Mouse (Mus musculus): Measurements from ENCODE around the gene Tnk1.
"Not testable (repeated sequence)": the region's sequence is repeated elsewhere in the genome, so short reads cannot be mapped to it uniquely, and the experiment has no call there.

Tnk1 gene

GRCm38 (mm10) chr11:69878952-69879351 lies 20.4 kb upstream of the Tnk1 start:
- intact Hi-C loops (cut with DNase I), result loop anchor here (5.0 kb wide), 2 partner anchors 72 to 112 kb away; partner anchors contain the start of genes Tmem102 and Zbtb4

GRCm38 (mm10) chr11:69878399-69878798 lies 19.9 kb upstream of the Tnk1 start:
- intact Hi-C loops (cut with DNase I), result loop anchor here (5.0 kb wide), 2 partner anchors 71 to 111 kb away; partner anchors contain the start of genes Tmem102 and Zbtb4

- intact Hi-C loops (cut with DNase I), result loop anchor here (5.0 kb wide), 2 partner anchors 71 to 111 kb away; partner anchors contain the start of genes Tmem102 and Zbtb4
These were observed 19.3 kb upstream of the Tnk1 start, which contains the start of gene Tmem95 for GRCm38 (mm10) chr11:69877878-69878277. TSS of gene Tmem95 (minus strand) at chr11:69878018.

DNA sequence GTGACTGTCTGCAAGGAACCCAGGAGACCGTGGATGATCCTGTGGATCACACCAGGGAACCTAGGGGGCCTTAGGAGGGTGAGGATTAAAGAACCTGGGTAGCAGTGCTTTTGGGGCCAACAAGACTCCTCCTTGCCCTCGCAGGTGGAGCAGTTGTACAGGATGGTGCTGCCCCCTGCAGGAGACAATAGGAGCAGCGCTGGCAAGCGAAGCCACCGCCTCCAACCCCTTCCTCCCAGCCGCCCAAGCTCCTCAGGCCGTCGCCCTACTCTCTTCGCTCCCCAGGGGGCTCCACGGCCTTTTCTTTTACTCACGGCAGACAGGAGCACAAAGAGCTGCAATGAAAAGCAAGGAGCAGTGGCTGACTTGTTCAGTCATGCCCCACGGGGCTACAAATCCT lies 18.3 kb upstream of the Tnk1 start:
- intact Hi-C loops (cut with DNase I), result loop anchor here (5.0 kb wide), 2 partner anchors 70 to 110 kb away; partner anchors contain the start of genes Tmem102 and Zbtb4

DNA sequence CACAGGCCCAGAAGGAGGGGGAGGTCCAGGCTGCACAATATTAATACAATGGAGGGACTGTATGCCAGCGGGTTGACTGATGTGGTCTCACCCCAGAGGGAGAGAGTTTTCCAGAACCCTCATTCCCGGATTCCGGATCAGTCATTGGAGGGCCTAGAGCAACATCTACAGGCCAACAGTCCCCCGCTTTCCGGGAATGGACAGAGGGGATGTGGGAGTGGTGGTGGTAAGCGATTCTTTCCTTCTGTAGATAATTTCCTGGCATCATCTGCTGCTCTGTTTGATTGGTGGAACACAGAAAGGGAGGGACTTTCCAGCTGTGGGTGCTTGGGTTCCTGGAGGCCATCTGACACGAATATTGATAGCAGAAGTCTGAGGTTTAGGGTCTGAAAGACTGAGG lies 17.7 kb upstream of the Tnk1 start:
- intact Hi-C loops (cut with DNase I), result loop anchor here (5.0 kb wide), 2 partner anchors 69 to 109 kb away; partner anchors contain the start of genes Tmem102 and Zbtb4

DNA sequence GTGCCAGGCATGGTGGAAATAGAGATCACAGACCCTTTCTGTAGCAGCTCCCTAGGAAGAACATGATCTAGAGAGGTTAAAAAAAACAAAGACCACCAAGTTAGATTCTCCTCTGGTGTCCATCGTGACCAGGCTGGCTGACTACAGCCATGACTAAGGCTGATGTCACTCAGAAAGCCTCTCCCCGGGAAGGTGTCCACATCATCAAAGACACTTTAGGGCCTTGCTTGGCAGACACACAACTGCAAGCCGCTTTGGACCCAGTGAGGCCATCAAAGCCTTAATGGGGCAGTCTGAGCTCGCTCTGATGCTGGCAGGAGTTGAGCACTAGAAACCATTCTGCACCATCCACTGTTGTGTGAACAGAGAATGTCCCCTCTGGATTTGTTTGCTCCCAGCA lies 13.9 kb upstream of the Tnk1 start:
- intact Hi-C loops (cut with DNase I), result no loop called here

DNA sequence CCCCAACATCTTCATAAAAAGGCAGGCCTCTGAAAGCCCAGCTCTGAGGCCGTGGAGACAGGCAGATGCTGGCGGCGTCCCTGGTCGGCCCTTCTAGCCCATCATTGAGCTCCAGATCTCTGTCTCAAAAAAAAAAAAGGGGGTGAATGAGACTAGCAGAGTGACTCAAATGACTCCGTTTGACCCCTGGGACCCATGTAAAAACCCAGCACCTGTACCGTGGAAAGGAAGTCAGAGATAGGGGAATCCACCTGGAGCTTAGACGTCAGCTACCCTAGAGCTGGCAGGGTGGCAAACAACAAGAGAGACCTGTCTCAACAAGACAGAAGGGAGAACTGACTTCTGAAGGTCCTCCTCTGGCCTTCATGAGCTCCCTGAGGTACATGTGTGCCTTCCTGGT lies 13.3 kb upstream of the Tnk1 start:
- intact Hi-C loops (cut with DNase I), result no loop called here

DNA sequence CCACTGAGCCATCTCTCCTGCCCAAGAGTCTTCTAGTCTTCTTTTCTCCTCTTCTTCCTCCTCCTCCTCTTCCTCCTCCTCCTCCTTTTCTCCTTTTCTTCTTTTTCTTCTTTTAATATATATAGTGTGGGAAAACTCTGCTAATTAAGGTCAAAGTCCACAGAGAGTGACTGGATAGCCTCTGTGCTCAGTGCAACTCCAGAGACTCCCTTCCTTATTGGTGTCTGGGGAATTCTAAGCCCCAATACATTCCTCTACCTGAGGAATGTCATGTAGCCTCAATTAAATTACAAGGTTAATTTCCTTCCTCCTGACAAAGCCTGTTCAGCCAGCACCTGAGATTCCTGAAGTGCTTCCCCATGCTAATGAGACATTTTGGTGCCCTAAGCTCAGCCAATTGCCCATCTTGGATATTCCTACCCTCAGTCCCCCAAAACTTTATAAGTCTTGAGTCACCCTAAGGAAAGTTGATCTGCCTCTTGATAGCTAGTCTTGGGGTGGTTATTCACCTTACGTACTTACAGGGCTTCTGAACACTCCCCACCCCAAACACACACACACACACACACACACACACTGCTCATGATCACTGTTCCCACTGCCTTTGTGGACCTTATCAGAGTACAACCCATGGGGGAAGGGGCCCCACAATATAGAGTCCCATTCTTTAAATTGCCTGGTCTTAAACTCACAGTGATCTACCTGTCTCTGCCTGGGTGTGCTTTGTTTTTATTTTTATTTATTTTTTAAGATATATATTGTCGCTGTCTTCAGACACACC lies 11.9 kb upstream of the Tnk1 start:
- intact Hi-C loops (cut with DNase I), result no loop called here

GRCm38 (mm10) chr11:69867335-69867734 lies 8.8 kb upstream of the Tnk1 start:
- intact Hi-C loops (cut with DNase I), result no loop called here

DNA sequence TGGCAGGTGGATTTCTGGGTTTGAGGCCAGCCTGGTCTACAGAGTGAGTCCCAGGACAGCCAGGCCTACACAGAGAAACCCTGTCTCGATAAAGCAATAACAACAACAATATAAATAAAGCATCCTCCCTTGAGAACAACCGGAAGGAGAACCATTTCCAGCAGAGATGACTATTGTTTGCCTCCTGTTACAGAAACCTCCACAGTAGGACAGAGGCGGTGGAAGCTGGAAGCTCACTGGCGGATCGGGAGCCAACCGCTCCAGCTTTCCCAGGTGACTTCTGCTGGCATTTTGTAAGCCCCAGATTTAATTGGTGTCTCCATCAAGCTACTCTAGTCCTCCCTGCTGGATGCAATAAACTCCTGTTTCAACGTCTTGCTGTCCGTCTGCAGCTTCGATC lies 7.0 kb upstream of the Tnk1 start:
- intact Hi-C loops (cut with DNase I), result no loop called here

DNA sequence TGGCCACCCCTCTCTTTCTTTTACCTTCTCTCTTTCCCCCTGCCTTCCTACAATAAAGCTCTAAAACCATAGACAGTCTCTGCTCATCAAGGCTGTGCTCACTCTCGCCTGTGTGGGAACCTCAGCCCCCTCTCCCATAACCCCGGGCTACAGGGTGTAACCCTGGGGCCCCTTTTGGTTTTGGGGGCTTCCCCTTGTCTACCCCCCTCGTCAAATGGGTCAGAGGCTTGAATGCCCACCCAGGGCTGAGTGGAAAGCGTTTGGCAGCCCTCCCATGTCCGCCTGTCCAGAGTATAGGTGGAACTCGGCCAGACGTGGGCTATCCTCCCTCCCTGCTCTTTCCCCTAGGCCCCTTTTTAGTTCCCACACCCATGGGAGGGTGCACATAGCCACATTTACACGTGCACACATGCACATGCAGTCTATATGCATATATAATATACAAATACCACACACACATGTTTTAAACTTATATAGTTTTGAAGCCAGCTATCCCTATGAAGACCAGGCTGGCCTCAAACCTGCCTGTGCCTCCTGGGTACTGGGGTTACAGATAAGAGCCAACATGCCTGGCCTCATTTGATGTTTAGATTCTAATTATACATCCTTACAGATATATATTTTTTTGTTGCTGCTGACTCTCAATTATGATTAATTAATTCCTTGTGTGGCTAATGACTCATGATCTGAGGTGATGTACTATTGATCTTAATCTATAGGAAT lies 5.8 kb upstream of the Tnk1 start:
- intact Hi-C loops (cut with DNase I), result no loop called here

DNA sequence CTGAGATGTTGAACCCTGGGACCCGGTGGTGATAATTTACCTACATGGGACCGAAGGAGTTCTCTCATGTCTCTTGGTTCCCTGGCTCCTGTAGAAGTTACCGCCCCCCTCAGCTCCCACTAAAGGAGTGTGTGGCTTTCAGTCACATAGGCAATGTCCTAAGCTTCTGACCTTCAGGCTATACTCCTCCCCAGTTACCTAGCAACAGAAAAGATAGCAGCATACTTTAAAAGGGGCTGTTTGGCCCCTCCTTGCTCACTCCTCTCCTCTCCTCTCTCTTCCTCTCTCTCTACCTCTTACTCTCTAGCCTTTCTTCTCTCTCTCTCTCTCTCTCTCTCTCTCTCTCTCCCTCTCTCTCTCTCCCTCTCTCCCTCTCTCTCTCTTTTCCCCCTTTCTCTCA lies 5.2 kb upstream of the Tnk1 start:
- intact Hi-C loops (cut with DNase I), result not testable (repeated sequence)

DNA sequence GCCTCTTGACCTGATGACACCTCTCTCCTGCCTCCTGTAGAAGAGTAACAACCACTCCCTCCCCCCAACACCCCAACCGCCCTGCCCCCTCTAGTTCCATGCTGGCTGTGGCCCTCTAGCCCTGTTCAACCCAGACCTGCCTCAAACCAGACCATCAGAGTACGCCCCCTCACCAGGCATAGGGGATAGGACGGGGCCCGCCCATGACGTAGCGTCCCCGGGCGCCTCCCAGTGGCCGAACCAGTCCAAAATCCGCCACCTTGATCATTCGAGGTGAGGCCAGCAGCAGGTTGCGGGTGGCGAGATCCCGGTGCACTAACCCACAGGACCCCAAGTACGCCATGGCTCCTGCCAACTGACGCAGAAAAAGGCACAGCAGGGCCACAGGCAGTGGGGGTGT lies 3.2 kb downstream of the Tnk1 start:
- intact Hi-C loops (cut with DNase I), result no loop called here

DNA sequence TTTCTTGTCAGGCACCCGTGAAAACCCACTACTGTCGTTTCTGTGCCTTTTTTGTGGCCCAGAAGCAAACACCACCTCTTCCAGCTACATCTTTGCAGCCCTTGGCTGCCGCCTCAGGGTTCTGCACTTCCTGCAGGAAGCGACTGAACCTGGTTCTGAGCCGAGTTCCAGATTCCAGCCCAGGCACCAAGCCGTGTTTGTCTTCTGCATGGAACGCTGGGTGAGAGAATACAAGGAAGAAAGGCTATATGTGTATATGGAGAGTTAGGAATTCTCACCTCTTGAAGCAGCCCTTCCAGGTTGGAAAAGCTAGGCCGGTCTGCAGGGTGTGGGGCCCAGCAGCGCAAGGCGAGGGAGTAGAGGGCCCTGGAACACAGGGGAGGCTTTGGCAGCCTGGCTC lies 3.9 kb downstream of the Tnk1 start:
- intact Hi-C loops (cut with DNase I), result no loop called here

GRCm38 (mm10) chr11:69853994-69854393 lies 4.5 kb downstream of the Tnk1 start:
- intact Hi-C loops (cut with DNase I), result no loop called here

DNA sequence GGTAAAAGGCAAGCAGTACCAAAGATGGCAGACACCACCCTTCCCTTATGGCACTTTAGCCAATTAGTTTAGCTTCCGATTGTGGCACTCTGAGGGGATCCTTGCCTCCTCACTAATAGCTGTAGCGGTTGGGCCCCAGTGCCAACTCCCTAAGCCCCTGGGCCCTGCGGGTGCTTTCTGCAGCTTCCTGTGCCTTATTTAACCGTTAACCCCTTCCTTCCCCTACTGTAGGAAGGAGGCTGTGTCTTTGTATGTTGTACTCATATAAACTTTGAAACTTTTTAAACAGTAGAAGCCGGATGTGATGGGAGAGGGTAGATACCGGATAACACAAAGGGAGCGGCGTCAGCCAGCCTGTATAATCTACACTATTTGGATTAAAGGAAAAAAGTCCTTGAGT lies 7.8 kb downstream of the Tnk1 start:
- intact Hi-C loops (cut with DNase I), result no loop called here

DNA sequence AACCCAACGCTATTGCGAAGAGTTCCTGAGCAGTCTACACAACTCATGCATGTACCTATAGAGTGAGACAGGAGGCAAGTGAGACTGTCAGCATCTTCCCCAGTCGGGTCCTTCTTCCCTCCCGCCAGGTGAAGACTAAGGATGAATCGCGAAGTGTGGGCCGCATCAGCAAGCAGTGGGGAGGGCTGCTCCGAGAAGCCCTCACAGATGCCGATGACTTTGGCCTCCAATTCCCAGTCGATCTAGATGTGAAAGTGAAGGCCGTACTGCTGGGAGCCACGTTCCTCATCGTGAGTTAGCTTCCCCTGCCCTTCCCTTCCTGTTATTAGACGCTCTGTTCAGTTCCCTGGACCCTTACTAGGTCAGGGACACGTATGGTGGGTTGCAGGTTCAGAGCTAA lies 8.6 kb downstream of the Tnk1 start:
- intact Hi-C loops (cut with DNase I), result no loop called here

GRCm38 (mm10) chr11:69849128-69849527 lies 9.4 kb downstream of the Tnk1 start:
- intact Hi-C loops (cut with DNase I), result no loop called here

DNA sequence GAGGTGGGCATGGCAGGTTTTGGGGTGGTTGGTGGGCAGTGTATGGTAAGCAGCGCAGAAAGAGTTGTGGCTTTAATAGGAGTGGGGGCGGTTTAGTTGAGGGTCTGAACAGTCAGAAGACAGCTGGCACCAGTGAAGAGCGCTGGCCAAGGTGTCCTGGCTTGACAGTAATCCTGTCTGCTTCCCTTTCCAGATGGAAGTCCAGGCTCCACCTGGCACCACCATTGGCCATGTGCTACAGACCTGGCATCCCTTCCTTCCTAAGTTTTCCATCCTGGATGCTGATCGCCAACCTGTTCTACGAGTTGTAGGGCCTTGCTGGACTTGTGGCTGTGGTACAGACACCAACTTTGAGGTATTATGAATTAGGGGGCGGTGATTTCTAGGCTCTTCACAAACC lies 10.5 kb downstream of the Tnk1 start:
- intact Hi-C loops (cut with DNase I), result no loop called here

DNA sequence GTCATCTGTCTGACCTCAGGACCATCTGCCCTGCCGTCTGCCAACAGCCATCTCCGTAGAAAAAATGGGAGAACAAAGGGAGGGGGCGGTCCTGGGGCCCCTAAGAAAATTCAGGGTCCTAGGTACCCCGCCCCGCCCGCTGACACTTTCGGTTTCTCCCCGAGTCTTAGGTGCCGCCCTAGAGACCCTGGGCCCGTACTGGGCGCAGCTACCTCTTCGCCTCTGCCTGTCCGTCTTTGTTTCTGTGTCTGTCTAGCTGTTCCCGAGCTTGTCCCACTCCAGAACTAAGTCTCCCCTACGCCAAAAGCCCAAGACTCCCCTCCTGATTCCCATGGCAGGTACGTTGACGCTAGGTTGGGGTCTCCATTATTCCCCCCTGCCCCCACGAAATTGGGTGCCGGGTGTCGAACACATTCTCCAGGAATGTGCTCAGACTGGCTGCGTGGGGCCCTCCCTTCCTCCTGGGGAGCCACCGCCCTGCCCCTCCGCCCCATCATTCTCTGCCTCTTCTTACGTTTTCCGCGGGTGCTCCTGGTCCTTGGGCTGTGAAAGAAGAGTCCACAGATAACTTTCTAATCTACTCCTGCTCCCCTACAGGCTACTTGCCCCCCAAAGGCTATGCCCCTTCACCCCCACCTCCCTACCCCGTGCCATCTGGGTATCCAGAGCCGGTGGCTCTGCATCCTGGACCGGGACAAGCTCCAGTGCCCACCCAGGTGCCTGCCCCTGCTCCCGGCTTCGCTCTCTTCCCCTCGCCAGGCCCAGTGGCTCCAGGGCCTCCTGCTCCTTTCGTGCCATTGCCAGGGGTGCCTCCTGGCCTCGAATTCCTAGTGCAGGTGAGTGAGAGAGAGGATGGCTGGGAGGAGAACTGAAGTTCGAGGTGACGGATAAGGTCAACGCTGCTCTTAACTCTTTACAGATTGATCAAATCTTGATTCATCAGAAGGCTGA lies 11.5 kb downstream of the Tnk1 start:
- intact Hi-C loops (cut with DNase I), result no loop called here

DNA sequence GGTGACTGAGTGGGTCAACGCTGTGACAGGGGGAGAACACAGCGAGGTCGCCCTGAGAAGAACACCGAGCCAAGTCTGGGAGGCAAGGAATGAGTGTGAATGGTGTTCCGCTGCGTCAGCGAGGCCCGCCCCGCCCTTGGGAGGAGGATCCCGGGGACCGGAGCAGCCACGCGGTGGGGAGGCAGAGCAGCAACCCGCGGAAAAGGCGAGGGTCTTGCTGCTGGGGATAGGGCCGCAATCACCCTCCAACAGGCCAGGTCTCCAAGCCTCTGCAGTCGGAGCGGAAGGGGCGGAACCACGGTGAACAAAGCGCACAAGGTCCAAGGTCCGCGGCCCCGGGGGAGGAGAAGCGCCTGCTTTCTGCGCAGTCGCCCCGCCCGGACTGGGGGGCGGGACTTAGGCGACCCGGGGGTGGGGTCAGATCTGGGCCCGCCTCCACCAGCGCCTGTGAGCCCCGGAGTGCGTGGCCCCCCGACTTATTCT lies 12.3 kb downstream of the Tnk1 start, which contains the start of gene Plscr3:
TSS of gene Plscr3 (plus strand) at position 179 of the 483 bp plus-strand sequence.
- intact Hi-C loops (cut with DNase I), result no loop called here
